Mouse (Mus musculus) intestine, postnatal 0 days (tissue): ENCODE results near the gene Lgmn. TPM values are rescaled to one million over a fixed set of nuclear protein-coding genes. Genes with fewer than 3 reads are reported as not detected.

ENCODE experiments used
- ATAC-seq: fragments of 200-750 bp; cut with Nextera tagmentation; 2 replicates; pipeline ENCODE4 v1.8.0; 2017; ENCODE audit warnings: mild to moderate bottlenecking, moderate TSS enrichment, moderate library complexity
- H3K27ac ChIP-seq: fragments of 300-500 bp; sonication (generic); 2 replicates; pipeline ENCODE4 v1.5.1; 2014; ENCODE audit warnings: mild to moderate bottlenecking, low read depth, low read length, moderate library complexity
- H3K27me3 ChIP-seq: fragments of 300-500 bp; sonication (generic); replicated peaks from 2 replicates; pipeline ENCODE4 v1.6.1; 2014; ENCODE audit warnings: low read length, mixed read lengths; ENCODE audit not compliant: control insufficient read depth, insufficient read depth
- H3K36me3 ChIP-seq: fragments of 300-500 bp; sonication (generic); 2 replicates; pipeline ENCODE4 v1.6.1; 2014; ENCODE audit warnings: mild to moderate bottlenecking, moderate library complexity; ENCODE audit not compliant: control insufficient read depth, insufficient read depth
- H3K4me1 ChIP-seq: fragments of 300-500 bp; sonication (generic); replicated peaks from 2 replicates; pipeline ENCODE4 v1.6.1; 2014; ENCODE audit warnings: antibody characterized with exemption, low read length, mixed read lengths; ENCODE audit not compliant: control insufficient read depth, insufficient read depth
- H3K4me2 ChIP-seq: fragments of 300-500 bp; sonication (generic); replicated peaks from 2 replicates; pipeline ENCODE4 v1.6.1; 2014; ENCODE audit warnings: low read depth, mild to moderate bottlenecking, moderate library complexity
- H3K4me3 ChIP-seq: fragments of 300-500 bp; sonication (generic); 2 replicates; pipeline ENCODE4 v1.5.1; 2014; ENCODE audit warnings: low read depth, low read length
- H3K9ac ChIP-seq: fragments of 300-500 bp; sonication (generic); 2 replicates; pipeline ENCODE4 v1.6.1; 2014; ENCODE audit warnings: mild to moderate bottlenecking, low read depth, low read length
- H3K9me3 ChIP-seq: fragments of 300-500 bp; sonication (generic); 2 replicates; pipeline ENCODE4 v1.6.1; 2016; ENCODE audit warnings: mixed run types; ENCODE audit not compliant: control insufficient read depth
- CTCF ChIP-seq: sonication (generic); IDR thresholded peaks from 2 replicates; pipeline ENCODE4 v1.5.1; 2016; ENCODE audit warnings: low read depth, mild to moderate bottlenecking, control low read depth, antibody characterized with exemption, moderate library complexity
- WGBS: fragments of 180-500 bp; shearing (Covaris S2); extraction: QIAGEN DNeasy Blood & Tissue Kit; methylation state at CpG from one replicate; pipeline ENCODE4 v1.1.7; 2014; 5-methylcytosine and 5-hydroxymethylcytosine counted together
- polyA plus RNA-seq: library from polyadenylated mRNA; unstranded; fragments of >200 nt; fragmentation: Nextera tagmentation; extraction: Ambion mirVana; gene quantifications from 2 replicates; pipeline ENCODE4 v1.2.1, GENCODE M21; 2015

Gene Lgmn
- polyA plus RNA-seq, 1 experiment from 2014 or later: 1,340 TPM

DNA sequence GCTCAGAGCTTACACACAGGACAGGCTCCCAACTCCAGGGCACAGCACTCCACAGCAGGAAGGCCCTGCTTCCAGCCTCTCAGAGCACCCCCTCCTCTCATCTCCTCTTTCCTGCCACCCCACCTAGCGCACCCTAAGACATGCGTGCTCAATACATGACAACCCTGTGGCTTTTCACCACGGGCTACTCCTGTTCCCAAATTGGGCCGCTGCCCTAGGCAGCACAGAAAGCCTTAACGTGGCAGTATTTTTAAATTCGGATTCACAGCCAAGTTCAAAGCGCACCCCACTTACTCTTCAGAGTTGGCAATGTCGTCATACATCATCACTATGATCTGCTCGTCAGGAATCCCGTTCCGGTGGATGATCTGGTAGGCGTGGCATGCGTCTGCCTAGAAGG, 26.4 kb downstream of the Lgmn start:
- no peak for TF ChIP-seq CTCF
- Histone ChIP-seq H3K27ac (no peak overlapping the region; the same call in 1 of the 2 replicates), H3K4me2 (no peak overlapping the region), H3K9ac (no peak overlapping the region), H3K36me3 (peaks cover 8% of the 10 kb centered on the region; the same call in 1 of the 2 replicates), H3K4me1 (0 out of 2 replicates have a peak, but pooled peaks cover 3% of the 10 kb centered on the region), H3K4me3 (no peak overlapping the region), H3K27me3 (no peaks in the 10 kb centered on the region), H3K9me3 (no peaks in the 10 kb centered on the region)
- WGBS: 85% methylated on average over 13 of the region's 13 CpGs
- ATAC-seq: no peak

- Histone ChIP-seq H3K9me3 (no peaks in the 10 kb centered on the region), H3K9ac (no peak overlapping the region), H3K4me2 (no peak overlapping the region), H3K36me3 (peaks cover 80% of the 10 kb centered on the region; the same call in 1 of the 2 replicates), H3K4me3 (no peak overlapping the region), H3K4me1 (no peaks in the 10 kb centered on the region), H3K27me3 (no peaks in the 10 kb centered on the region), H3K27ac (no peak overlapping the region)
- ATAC-seq: no peak
- 82% methylated on average over 4 of the region's 4 CpGs for whole genome bisulfite sequencing
- no peak for TF ChIP-seq CTCF
Measured at GRCm38 (mm10) chr12:102398588-102398987, 41.0 kb downstream of the Lgmn start.

DNA sequence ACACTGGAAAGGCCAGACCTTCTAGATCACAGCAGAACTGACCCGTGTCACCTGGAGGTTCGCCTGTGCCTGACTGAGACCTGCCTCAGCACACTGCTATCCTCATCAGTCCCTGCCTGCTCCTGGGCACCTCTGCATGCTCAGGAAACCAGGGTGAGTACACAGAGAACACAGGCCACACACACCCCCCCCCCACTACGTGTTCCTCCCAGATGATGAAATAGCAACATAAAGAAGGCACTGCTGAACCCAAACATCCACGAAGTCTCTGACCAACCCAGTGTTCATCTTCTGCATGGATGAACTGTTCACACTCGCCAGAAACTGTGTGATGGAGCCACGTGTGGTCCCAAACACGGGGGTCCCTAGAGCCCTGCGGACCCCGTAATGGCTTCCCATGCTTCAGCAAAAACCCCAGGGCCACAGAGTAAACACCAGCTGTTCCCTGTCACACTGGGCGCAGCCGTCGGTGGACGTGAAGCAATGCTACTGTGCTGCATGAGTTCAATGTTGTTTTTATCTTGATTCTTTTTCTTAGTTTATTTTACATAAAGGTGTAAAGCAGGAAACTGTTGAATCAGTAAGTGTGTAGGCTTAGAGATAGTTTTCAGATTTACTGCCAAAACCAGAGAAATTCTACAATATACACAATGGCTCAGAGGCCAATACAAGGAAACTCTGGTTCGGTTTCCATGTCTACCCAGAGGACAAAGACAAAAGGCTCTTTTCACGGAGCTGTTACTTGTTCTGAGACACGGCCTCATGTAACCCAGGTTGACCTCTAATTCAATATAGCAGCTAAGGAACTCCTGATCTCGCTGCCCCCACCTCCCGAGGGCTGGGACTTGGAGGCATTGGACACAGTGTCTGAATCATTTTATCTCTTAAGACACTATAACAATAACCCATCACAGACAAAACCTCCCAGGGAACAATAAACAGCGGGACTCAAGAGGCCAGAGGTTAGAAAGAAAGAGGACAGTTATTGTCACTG, 43.3 kb downstream of the Lgmn start:
- Histone ChIP-seq H3K36me3 (peaks cover 71% of the 10 kb centered on the region; the same call in 1 of the 2 replicates), H3K4me2 (no peak overlapping the region), H3K4me1 (no peaks in the 10 kb centered on the region), H3K27me3 (no peaks in the 10 kb centered on the region), H3K9ac (no peak overlapping the region), H3K4me3 (no peak overlapping the region), H3K9me3 (no peaks in the 10 kb centered on the region), H3K27ac (no peak overlapping the region)
- ATAC-seq: no peak
- TF ChIP-seq CTCF: no peak
- whole genome bisulfite sequencing: 60% methylated on average over 19 of the region's 19 CpGs

GRCm38 (mm10) chr12:102395537-102395936, 44.1 kb downstream of the Lgmn start:
- H3K4me2 ChIP-seq: no peak overlapping the region
- no peaks in the 10 kb centered on the region for H3K9me3 ChIP-seq
- H3K36me3 ChIP-seq: peaks cover 70% of the 10 kb centered on the region; the same call in 1 of the 2 replicates
- ATAC-seq: no peak
- H3K4me1 ChIP-seq: no peaks in the 10 kb centered on the region
- no peak overlapping the region for H3K4me3 ChIP-seq
- H3K27ac ChIP-seq: no peak overlapping the region
- no peak for TF ChIP-seq CTCF
- 74% methylated on average over 9 of the region's 9 CpGs for WGBS
- H3K9ac ChIP-seq: no peak overlapping the region
- no peaks in the 10 kb centered on the region for H3K27me3 ChIP-seq

- H3K9ac ChIP-seq: no peak overlapping the region
- H3K4me3 ChIP-seq: no peak overlapping the region
- H3K4me2 ChIP-seq: no peak overlapping the region
- no peaks in the 10 kb centered on the region for H3K9me3 ChIP-seq
- ATAC-seq: no peak
- no peak overlapping the region for H3K27ac ChIP-seq
- H3K36me3 ChIP-seq: peaks cover 73% of the 10 kb centered on the region; the same call in 1 of the 2 replicates
- 93% methylated on average over 7 of the region's 7 CpGs for whole genome bisulfite sequencing
- no peaks in the 10 kb centered on the region for H3K27me3 ChIP-seq
- no peak for TF ChIP-seq CTCF
- no peaks in the 10 kb centered on the region for H3K4me1 ChIP-seq
Measured at GRCm38 (mm10) chr12:102394496-102394895, 45.1 kb downstream of the Lgmn start.

DNA sequence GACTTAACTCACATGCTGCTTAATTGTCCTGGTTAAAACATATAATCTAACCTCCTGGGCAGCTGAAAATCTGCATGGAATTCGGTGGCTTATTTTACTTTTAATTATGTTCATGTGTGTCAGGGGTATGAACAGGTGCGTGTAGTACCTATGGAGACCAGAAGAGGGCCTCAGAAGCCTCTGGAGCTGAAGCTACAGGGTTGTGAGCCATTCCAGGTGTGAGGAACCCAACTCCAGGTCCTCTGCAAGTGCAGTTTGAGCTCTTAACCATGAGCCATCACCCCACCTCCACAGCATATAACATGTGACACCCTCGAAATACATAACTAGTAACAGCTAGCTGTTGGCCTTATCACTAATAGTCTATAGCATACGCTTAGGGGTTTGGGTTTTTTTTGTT, 47.6 kb downstream of the Lgmn start:
- Histone ChIP-seq H3K9ac (no peak overlapping the region), H3K9me3 (no peaks in the 10 kb centered on the region), H3K36me3 (peaks cover 74% of the 10 kb centered on the region; the same call in 1 of the 2 replicates), H3K4me3 (no peak overlapping the region), H3K4me2 (no peak overlapping the region), H3K4me1 (no peaks in the 10 kb centered on the region), H3K27me3 (no peaks in the 10 kb centered on the region), H3K27ac (no peak overlapping the region)
- ATAC-seq: peak; percentile 14; the same call in 1 of the 2 replicates
- peak; percentile 80 for TF ChIP-seq CTCF
- WGBS: 72% methylated on average over 4 of the region's 4 CpGs
